Mouse (Mus musculus) small intestine, adult 2 months (tissue): ENCODE measurements at regions not wholly inside any gene's neighbourhood (a gene's known extent, or its start where the extent isn't known, plus 50 kb on each side); places are given as distances from the start of the nearest gene placed in this dataset.

ENCODE experiments used
- CTCF ChIP-seq: fragments of 200-500 bp; IDR thresholded peaks from 2 replicates; pipeline ENCODE4 v1.5.1; 2012; ENCODE audit warnings: low read depth, mild to moderate bottlenecking, control low read depth, inconsistent platforms, low read length, moderate library complexity, mixed read lengths; ENCODE audit not compliant: insufficient replicate concordance, insufficient read length; ENCODE audit errors: extremely low read depth
- POLR2A ChIP-seq: fragments of 200-500 bp; IDR thresholded peaks from 2 replicates; pipeline ENCODE4 v1.6.1; 2012; ENCODE audit warnings: low read depth, mild to moderate bottlenecking, control low read depth, inconsistent platforms, low read length, moderate library complexity

DNA sequence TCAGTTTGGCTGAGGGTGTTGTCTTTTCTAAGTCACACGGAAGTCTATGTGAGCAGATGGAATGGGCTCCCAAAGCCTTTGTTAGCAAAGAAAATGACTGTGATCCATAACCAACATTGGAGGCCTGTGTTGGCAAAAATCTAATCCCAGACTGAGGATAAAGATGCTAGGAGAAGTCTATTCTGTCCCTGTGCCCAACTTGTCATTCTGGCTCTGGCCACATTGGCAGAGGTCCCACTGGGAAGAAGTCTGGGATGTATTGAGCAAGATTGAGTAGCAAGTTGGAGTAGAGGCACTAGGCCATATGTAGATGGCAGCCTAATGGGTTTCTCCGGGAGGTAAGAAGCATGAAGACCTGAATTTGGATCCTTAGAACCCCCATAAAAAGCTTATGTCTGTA, 54.1 kb downstream of the Nog start:
- no peak for TF ChIP-seq CTCF
- no peak for TF ChIP-seq POLR2A
